Mouse (Mus musculus): ENCODE results near the gene Gm42878. TPM values are rescaled to one million over a fixed set of nuclear protein-coding genes. Genes with fewer than 3 reads are reported as not detected.

Gm42878 gene
- polyA plus RNA-seq, 2 experiments: 0.31 to 0.69 TPM

DNA sequence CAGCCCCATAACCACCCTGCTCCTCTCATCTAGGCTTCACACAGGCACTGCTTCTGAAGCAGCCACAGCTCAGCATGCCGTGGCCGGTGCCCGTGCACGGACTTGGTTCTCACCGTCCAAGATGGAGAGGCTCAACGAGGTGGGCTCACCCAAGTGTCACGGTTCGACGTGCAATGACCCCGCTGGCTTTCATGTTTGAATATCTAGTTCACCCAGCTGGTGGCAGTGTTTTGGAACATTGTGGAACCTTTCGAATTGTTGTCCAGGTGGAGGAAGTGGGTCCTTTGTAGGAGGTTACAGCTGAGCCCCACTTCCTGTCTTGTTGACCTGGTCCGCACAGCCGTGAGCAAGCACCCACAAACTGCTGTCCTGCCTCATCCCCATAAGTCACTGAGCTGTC lies 28.9 kb upstream of the Gm42878 start:
- 90% methylated on average over 13 of the region's 13 CpGs for WGBS
- H3K4me3 ChIP-seq (replicated peaks; ENCODE audit: low read length): no peak overlapping the region
- TF ChIP-seq POLR2A (IDR thresholded peaks at IDR 0.05; ENCODE audit: borderline replicate concordance, extremely low read depth, insufficient read depth, insufficient read length): no peak
- H3K36me3 ChIP-seq (ENCODE audit: control insufficient read depth, insufficient read depth, low read length): peaks cover 94% of the 10 kb centered on the region
- H3K9ac ChIP-seq (ENCODE audit: low read depth, low read length, severe bottlenecking): no peak overlapping the region
- no peak overlapping the region for H3K4me2 ChIP-seq (replicated peaks; ENCODE audit: low read depth, low read length, severe bottlenecking)
- H3K4me1 ChIP-seq (ENCODE audit: control insufficient read depth, insufficient read depth, low read length): no peaks in the 10 kb centered on the region
- H3K9me3 ChIP-seq (ENCODE audit: control insufficient read depth, low read length): no peaks in the 10 kb centered on the region
- no peaks in the 10 kb centered on the region for H3K27me3 ChIP-seq (ENCODE audit: control insufficient read depth, insufficient read depth, low read length)
- DNase-seq (ENCODE audit: low spot score) (no peak), ATAC-seq (ENCODE audit: low FRiP score, low read depth) (no peak)
- no peak overlapping the region for H3K27ac ChIP-seq (replicated peaks; ENCODE audit: low read depth, low read length)

DNA sequence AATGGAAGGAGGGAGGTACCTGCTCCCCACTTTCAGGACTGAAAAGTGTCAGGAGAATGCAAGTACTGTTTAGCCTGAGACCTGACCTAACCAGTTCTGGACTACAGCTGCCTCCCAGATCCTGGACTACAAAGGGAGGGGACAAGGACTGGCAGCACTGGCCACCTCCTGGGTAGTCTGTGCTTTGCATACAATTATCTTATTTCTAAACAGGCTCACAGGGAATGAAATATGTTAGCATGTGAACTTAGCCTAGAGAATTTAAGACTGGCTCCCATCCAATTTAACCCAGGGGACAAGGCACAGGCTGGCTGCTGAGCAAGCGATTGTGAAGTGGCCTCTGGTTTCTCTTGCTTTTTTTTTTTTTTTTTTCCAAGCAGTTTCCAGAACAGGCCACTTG lies 25.5 kb upstream of the Gm42878 start:
- no peak for TF ChIP-seq POLR2A (IDR thresholded peaks at IDR 0.05; ENCODE audit: borderline replicate concordance, extremely low read depth, insufficient read depth, insufficient read length)
- no peak for ATAC-seq (ENCODE audit: low FRiP score, low read depth)
- Histone ChIP-seq H3K9me3 (ENCODE audit: control insufficient read depth, low read length) (no peaks in the 10 kb centered on the region), H3K27me3 (ENCODE audit: control insufficient read depth, insufficient read depth, low read length) (no peaks in the 10 kb centered on the region), H3K9ac (ENCODE audit: low read depth, low read length, severe bottlenecking) (no peak overlapping the region), H3K27ac (replicated peaks; ENCODE audit: low read depth, low read length) (no peak overlapping the region), H3K4me3 (replicated peaks; ENCODE audit: low read length) (no peak overlapping the region), H3K36me3 (ENCODE audit: control insufficient read depth, insufficient read depth, low read length) (peaks cover 80% of the 10 kb centered on the region), H3K4me2 (replicated peaks; ENCODE audit: low read depth, low read length, severe bottlenecking) (no peak overlapping the region), H3K4me1 (ENCODE audit: control insufficient read depth, insufficient read depth, low read length) (no peaks in the 10 kb centered on the region)
- DNase-seq (ENCODE audit: low spot score): no peak
- WGBS: 69% methylated on average over 1 of the region's 1 CpGs

DNA sequence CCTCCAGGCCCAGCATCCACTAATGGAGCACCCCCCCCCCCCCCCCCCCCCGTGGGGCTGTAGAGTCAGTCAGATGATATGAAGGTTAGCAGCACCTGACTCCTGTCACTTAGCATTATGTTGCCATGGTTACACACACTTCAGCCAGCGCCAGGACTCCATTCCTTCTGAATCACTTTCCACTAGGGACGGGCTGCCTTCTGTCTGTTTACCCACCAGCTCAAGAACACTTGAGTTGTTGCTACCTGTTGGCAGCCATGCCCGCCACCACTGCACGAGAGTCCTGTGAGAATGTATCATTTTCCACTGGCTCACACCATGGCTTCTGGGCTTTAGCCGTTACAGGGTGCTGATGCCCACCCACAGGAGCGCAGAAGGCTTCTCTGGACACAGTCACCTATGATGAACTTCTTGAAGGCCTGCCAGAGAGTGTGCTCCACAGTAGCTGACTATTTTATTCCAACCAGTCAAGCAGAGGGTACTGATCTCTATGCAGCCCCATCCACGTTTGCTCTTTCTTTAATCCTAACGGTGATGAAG lies 24.7 kb upstream of the Gm42878 start:
- no peaks in the 10 kb centered on the region for H3K9me3 ChIP-seq (ENCODE audit: control insufficient read depth, low read length)
- H3K27ac ChIP-seq (replicated peaks; ENCODE audit: low read depth, low read length): no peak overlapping the region
- H3K4me1 ChIP-seq (ENCODE audit: control insufficient read depth, insufficient read depth, low read length): no peaks in the 10 kb centered on the region
- no peak overlapping the region for H3K4me2 ChIP-seq (replicated peaks; ENCODE audit: low read depth, low read length, severe bottlenecking)
- 84% methylated on average over 8 of the region's 9 CpGs for WGBS
- TF ChIP-seq POLR2A (IDR thresholded peaks at IDR 0.05; ENCODE audit: borderline replicate concordance, extremely low read depth, insufficient read depth, insufficient read length): no peak
- no peak for DNase-seq (ENCODE audit: low spot score)
- ATAC-seq (ENCODE audit: low FRiP score, low read depth): no peak
- H3K36me3 ChIP-seq (ENCODE audit: control insufficient read depth, insufficient read depth, low read length): peaks cover 72% of the 10 kb centered on the region
- H3K9ac ChIP-seq (ENCODE audit: low read depth, low read length, severe bottlenecking): no peak overlapping the region
- no peaks in the 10 kb centered on the region for H3K27me3 ChIP-seq (ENCODE audit: control insufficient read depth, insufficient read depth, low read length)
- H3K4me3 ChIP-seq (replicated peaks; ENCODE audit: low read length): no peak overlapping the region

DNA sequence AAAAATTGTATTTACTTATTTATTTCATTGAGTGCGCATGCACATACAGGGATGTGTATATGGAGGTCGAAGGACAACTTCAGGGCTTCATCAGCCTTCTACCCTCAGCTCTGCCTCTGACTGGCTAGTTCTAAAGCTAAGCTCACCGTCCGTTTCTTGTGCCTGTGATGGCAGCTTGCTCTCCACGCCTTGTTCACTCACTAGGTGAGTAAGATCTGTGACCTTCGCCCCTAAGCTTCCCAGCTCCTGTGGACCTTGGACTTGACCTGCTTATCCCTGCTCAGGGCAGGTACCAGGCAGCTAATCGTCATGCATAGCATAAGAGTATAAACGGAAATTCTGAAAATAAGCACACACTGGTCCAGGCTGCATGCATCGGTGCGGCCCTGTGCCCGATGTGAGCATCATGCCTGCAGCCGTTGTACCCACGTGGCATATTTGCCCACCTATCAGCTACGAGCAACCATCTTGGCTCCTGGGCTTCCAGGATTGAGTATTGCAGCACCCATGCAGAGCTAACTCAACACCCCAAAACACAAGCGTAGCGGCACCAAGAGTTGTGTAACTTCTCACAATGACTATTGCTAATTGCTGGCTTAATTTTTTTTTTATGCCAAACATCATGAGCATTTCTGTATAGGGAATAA lies 20.9 kb upstream of the Gm42878 start:
- Histone ChIP-seq H3K9me3 (ENCODE audit: control insufficient read depth, low read length) (no peaks in the 10 kb centered on the region), H3K27ac (replicated peaks; ENCODE audit: low read depth, low read length) (no peak overlapping the region), H3K4me1 (ENCODE audit: control insufficient read depth, insufficient read depth, low read length) (0 out of 2 replicates have a peak, but pooled peaks cover 4% of the 10 kb centered on the region), H3K27me3 (ENCODE audit: control insufficient read depth, insufficient read depth, low read length) (no peaks in the 10 kb centered on the region), H3K4me2 (replicated peaks; ENCODE audit: low read depth, low read length, severe bottlenecking) (no peak overlapping the region), H3K4me3 (replicated peaks; ENCODE audit: low read length) (no peak overlapping the region), H3K36me3 (ENCODE audit: control insufficient read depth, insufficient read depth, low read length) (peaks cover 35% of the 10 kb centered on the region), H3K9ac (ENCODE audit: low read depth, low read length, severe bottlenecking) (no peak overlapping the region)
- 89% methylated on average over 16 of the region's 16 CpGs for WGBS
- ATAC-seq (ENCODE audit: low FRiP score, low read depth) (no peak), DNase-seq (ENCODE audit: low spot score) (no peak)
- no peak for TF ChIP-seq POLR2A (IDR thresholded peaks at IDR 0.05; ENCODE audit: borderline replicate concordance, extremely low read depth, insufficient read depth, insufficient read length)

DNA sequence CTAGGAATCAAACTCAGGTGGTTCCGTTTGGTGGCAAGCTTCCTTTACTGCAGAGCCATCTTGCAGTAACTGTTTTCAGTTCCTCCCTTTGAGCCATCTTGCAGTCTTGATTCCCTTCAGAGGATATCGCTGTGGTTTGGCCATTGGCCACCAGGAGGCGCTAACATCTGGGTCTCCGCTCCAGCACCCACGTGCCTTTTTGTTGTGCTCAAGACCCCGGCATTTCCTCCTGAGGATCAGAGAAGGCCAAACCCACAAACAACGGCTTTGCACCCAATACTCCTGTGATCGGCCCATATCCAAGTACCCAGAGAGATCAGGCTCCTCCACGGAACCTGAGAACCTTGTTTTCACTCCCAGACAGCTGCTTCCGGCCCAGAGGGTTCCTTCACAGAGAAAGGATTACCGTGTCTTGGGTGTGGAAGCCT lies 19.2 kb upstream of the Gm42878 start:
- Histone ChIP-seq H3K36me3 (ENCODE audit: control insufficient read depth, insufficient read depth, low read length) (peaks cover 18% of the 10 kb centered on the region), H3K27ac (replicated peaks; ENCODE audit: low read depth, low read length) (no peak overlapping the region), H3K9me3 (ENCODE audit: control insufficient read depth, low read length) (no peaks in the 10 kb centered on the region), H3K9ac (ENCODE audit: low read depth, low read length, severe bottlenecking) (0 out of 2 replicates have a peak overlapping the region, but pooled peaks have one; percentile 4), H3K4me1 (ENCODE audit: control insufficient read depth, insufficient read depth, low read length) (0 out of 2 replicates have a peak, but pooled peaks cover 4% of the 10 kb centered on the region), H3K4me2 (replicated peaks; ENCODE audit: low read depth, low read length, severe bottlenecking) (peak overlapping the region; percentile 28), H3K4me3 (replicated peaks; ENCODE audit: low read length) (peak overlapping the region; percentile 10; the same call in 1 of the 2 replicates), H3K27me3 (ENCODE audit: control insufficient read depth, insufficient read depth, low read length) (no peaks in the 10 kb centered on the region)
- no peak for TF ChIP-seq POLR2A (IDR thresholded peaks at IDR 0.05; ENCODE audit: borderline replicate concordance, extremely low read depth, insufficient read depth, insufficient read length)
- 10% methylated on average over 11 of the region's 11 CpGs for WGBS
- ATAC-seq (ENCODE audit: low FRiP score, low read depth) (peak; percentile 71; the same call in 1 of the 2 replicates), DNase-seq (ENCODE audit: low spot score) (peak; percentile 82)

Data from limb, embryonic 14.5 days (tissue).